Mouse (Mus musculus) layer of hippocampus, adult 2 months (tissue): ENCODE data around the gene Lyst. TPM values are rescaled to one million over a fixed set of nuclear protein-coding genes. Genes with fewer than 3 reads are reported as not detected.

ENCODE experiments used
- DNase-seq, 2 experiments: peaks; one replicate each; pipeline ENCODE4 v3.0.0; 2022; ENCODE audit warnings: low spot score in 2 of 2
- H3K27ac ChIP-seq: fragments of 200-600 bp; 2 replicates; pipeline ENCODE4 v1.8.1; 2022
- H3K4me3 ChIP-seq: fragments of 200-600 bp; 2 replicates; pipeline ENCODE4 v1.8.1; 2022; ENCODE audit warnings: mild to moderate bottlenecking
- CTCF ChIP-seq: fragments of 200-600 bp; conservative IDR thresholded peaks from 2 replicates; pipeline ENCODE4 v1.8.1; 2022; ENCODE audit warnings: antibody characterized with exemption, mild to moderate bottlenecking, moderate library complexity
- total RNA-seq, 2 experiments: library from RNA; stranded (reverse); gene quantifications; 2 replicates each; pipeline ENCODE4 v1.2.3; 2021

The Lyst gene
- total RNA-seq, 2 experiments from 2014 or later: 96.3 to 107 TPM

DNA sequence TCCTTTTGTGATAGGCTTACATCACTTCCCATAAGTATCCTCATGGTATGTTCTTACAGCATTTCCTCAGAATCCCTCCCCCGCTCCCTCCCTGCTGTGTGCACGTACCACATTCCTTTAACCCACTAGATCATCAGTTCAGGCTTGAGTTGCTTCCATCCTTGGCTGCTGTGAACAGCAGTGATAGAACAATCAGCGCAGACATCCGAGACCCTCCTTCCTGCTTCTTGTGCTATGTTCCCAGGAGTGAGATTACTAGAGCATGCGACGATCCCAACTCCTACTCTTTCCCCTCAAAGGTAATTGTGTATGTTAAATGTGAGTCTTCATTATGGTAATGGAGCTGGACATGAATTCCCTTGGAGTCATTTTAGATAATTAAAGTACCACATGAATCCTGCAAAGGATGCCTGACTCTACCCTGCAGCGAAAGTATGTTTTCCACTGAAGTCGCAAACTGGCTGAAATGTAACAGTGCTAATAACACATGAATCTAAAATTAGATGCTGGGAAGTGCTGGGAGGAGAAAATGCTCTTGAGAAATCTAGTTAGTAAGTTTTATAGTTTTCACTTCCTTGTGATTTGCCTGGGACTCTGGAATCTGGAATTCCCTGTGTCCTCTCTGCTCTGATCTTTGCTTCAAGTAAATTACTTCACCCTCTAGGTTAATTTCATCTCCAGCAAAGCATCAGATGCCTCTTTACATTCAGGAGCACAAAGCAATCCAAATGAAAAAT, 13.6 kb upstream of the Lyst start:
- H3K4me3 ChIP-seq: no peak overlapping the region
- DNase-seq: peak in 1 of 2 experiments; percentile 8
- H3K27ac ChIP-seq: peak overlapping the region; percentile 18
- TF ChIP-seq CTCF: no peak

GRCm38 (mm10) chr13:13581988-13582387, 8.2 kb upstream of the Lyst start:
- H3K4me3 ChIP-seq: no peak overlapping the region
- DNase-seq: no peak
- H3K27ac ChIP-seq: no peak overlapping the region
- no peak for TF ChIP-seq CTCF

GRCm38 (mm10) chr13:13583473-13583872, 6.7 kb upstream of the Lyst start:
- Histone ChIP-seq H3K4me3 (no peak overlapping the region), H3K27ac (no peak overlapping the region)
- TF ChIP-seq CTCF: no peak
- DNase-seq: no peak

DNA sequence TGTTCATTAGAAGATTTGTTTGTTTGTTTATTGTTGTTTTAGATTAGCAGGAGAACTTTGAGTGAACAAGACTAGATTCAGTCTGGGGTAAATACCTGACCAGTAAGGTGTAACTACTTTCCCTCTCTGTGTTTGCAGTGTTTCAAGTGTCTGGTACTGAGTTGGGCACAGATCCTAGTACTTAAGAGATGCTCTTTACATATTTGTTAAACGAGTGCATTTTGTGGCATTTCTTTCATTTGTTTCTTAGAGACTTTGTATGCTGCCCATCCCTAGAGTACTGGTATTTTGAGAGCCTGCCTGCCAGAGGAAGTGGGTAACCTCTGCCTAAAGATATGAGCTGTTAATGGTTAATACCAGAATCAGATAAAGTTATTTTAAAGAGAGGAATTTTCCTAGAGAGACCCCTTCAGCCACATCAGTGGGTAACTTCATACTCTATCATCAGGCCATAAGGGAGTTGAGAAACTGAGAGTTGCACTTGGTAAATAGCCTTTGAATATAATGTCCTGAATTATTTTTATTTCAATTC, 2.5 kb upstream of the Lyst start:
- no peak overlapping the region for H3K4me3 ChIP-seq
- TF ChIP-seq CTCF: no peak
- DNase-seq: no peak
- H3K27ac ChIP-seq: no peak overlapping the region

DNA sequence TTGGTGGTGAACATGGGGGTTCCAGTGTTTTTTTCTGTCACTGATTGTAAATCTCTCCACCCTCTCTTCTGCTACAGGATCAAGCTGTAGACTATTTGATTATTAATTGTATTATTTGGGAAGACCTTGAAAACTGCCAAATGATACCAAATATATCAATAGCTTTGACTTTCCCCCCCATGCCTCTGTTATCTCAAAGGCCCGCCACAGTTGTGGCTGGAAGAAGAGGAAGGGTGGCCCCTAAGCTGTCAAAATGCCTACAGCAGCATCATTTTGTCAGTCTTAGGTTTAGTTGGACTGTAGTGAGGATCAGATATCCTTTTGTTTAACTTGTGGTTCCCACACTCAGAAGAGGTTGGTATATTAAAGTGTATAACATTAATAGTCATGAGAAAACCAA, 1.7 kb upstream of the Lyst start:
- TF ChIP-seq CTCF: no peak
- Histone ChIP-seq H3K4me3 (no peak overlapping the region), H3K27ac (no peak overlapping the region)
- DNase-seq: no peak

DNA sequence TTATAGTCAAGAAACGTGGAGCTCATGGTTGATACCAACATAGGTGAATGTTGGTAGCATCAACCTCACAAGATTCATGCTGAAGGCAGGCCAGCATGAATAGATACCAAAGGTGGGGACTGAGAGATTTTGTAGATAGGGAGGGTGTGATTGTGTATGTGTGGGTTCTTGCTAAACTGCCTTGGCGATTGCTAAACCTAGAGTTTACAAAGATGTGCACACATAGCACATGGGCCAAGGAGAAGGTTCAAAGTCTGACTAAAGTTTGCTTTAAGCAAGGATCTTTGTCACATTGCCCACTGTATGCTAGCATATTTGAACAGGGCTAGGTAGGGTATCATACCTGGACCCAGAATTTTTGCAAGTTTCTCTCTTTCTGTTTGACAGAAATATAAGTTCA, 1.2 kb upstream of the Lyst start:
- Histone ChIP-seq H3K4me3 (no peak overlapping the region), H3K27ac (no peak overlapping the region)
- no peak for DNase-seq
- TF ChIP-seq CTCF: no peak

- TF ChIP-seq CTCF: no peak
- H3K4me3 ChIP-seq: peak overlapping the region; percentile 100
- peak overlapping the region; percentile 93 for H3K27ac ChIP-seq
- DNase-seq: no peak
These were observed 1.7 kb downstream of the Lyst start for GRCm38 (mm10) chr13:13591892-13592291.

- Histone ChIP-seq H3K4me3 (no peak overlapping the region), H3K27ac (no peak overlapping the region)
- no peak for DNase-seq
- TF ChIP-seq CTCF: no peak
These were observed 6.3 kb downstream of the Lyst start for GRCm38 (mm10) chr13:13596424-13597044.

- TF ChIP-seq CTCF: no peak
- H3K27ac ChIP-seq: no peak overlapping the region
- H3K4me3 ChIP-seq: no peak overlapping the region
- DNase-seq: no peak
These were observed 7.7 kb downstream of the Lyst start for GRCm38 (mm10) chr13:13597896-13598295.

DNA sequence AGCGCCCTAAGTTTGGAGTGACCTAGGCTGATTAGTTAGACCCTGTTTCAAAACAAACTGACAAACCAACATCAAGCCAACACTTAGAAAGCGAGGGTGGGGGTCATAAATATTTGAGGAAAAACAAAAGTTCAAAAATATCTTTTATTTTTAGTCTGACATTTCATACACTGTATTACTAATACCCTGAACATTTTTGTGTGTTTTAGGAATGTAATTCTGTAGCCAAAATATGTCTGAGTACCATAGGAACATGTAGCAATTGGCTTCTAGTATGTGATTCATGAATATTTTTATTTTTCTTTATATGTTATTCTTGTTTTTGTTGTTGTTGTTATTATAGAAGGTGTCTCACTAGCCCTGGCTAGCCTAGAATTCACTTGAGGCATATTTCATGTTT, 11.2 kb downstream of the Lyst start:
- no peak for DNase-seq
- no peak for TF ChIP-seq CTCF
- no peak overlapping the region for H3K27ac ChIP-seq
- H3K4me3 ChIP-seq: no peak overlapping the region

DNA sequence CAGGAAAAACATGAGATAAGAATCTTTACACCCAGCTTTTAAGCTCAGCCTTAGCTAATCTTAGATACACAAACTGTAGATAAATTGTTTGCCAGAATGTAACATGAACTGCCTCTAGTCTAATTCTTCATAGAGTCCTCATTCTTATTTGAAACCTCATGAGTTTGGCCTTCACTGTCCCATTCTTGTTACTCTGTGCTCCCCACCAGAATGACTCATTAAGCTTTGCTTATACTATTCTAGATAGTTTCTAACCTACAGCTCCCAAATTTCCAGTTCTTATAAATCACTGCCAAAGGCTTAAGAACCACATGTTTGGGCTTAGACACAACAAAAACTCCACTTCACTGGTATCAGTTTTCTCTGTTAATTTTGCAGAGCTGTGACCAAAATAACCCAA, 16.0 kb downstream of the Lyst start:
- Histone ChIP-seq H3K4me3 (no peak overlapping the region), H3K27ac (no peak overlapping the region)
- DNase-seq: no peak
- no peak for TF ChIP-seq CTCF

GRCm38 (mm10) chr13:13608311-13608710, 18.1 kb downstream of the Lyst start:
- TF ChIP-seq CTCF: no peak
- H3K4me3 ChIP-seq: no peak overlapping the region
- no peak overlapping the region for H3K27ac ChIP-seq
- DNase-seq: no peak

- TF ChIP-seq CTCF: no peak
- H3K4me3 ChIP-seq: no peak overlapping the region
- DNase-seq: no peak
- H3K27ac ChIP-seq: no peak overlapping the region
These were observed 19.5 kb downstream of the Lyst start for GRCm38 (mm10) chr13:13609655-13610054.

GRCm38 (mm10) chr13:13612882-13613281, 22.7 kb downstream of the Lyst start:
- H3K4me3 ChIP-seq: no peak overlapping the region
- peak; percentile 83 for TF ChIP-seq CTCF
- H3K27ac ChIP-seq: no peak overlapping the region
- peak in 1 of 2 experiments; percentile 22 for DNase-seq
